Mouse (Mus musculus): ENCODE data around the gene Sugct. TPM values are rescaled to one million over a fixed set of nuclear protein-coding genes. Genes with fewer than 3 reads are reported as not detected.

The Sugct gene
- polyA plus RNA-seq, 1 experiment from 2014 or later = 3.9 TPM

GRCm38 (mm10) chr13:16952045-16952444 lies 743.3 kb downstream of the Sugct start:
- Histone ChIP-seq H3K36me3 (no peaks in the 10 kb centered on the region), H3K4me3 (no peak overlapping the region), H3K27me3 (ENCODE audit: low read depth, poor library complexity, severe bottlenecking) (no peaks in the 10 kb centered on the region), H3K9me3 (replicated peaks) (no peaks in the 10 kb centered on the region), H3K4me1 (no peaks in the 10 kb centered on the region), H3K27ac (replicated peaks) (no peak overlapping the region)
- DNase-seq (ENCODE audit: low spot score) = no peak
- WGBS = 84% methylated on average over 4 of the region's 4 CpGs

- no peaks in the 10 kb centered on the region for H3K27me3 ChIP-seq (ENCODE audit: low read depth, poor library complexity, severe bottlenecking)
- no peaks in the 10 kb centered on the region for H3K36me3 ChIP-seq
- H3K4me3 ChIP-seq = no peak overlapping the region
- no peaks in the 10 kb centered on the region for H3K4me1 ChIP-seq
- 90% methylated on average over 5 of the region's 5 CpGs for WGBS
- no peak overlapping the region for H3K27ac ChIP-seq (replicated peaks)
- H3K9me3 ChIP-seq (replicated peaks) = no peaks in the 10 kb centered on the region
- no peak for DNase-seq (ENCODE audit: low spot score)
Measured at GRCm38 (mm10) chr13:16939466-16939811, 755.9 kb downstream of the Sugct start.

GRCm38 (mm10) chr13:16938552-16939465 lies 756.5 kb downstream of the Sugct start:
- H3K27me3 ChIP-seq (ENCODE audit: low read depth, poor library complexity, severe bottlenecking) = no peaks in the 10 kb centered on the region
- no peaks in the 10 kb centered on the region for H3K4me1 ChIP-seq
- no peak for DNase-seq (ENCODE audit: low spot score)
- no peak overlapping the region for H3K4me3 ChIP-seq
- H3K36me3 ChIP-seq = no peaks in the 10 kb centered on the region
- no peaks in the 10 kb centered on the region for H3K9me3 ChIP-seq (replicated peaks)
- 92% methylated on average over 12 of the region's 12 CpGs for WGBS
- H3K27ac ChIP-seq (replicated peaks) = no peak overlapping the region

- Histone ChIP-seq H3K36me3 (no peaks in the 10 kb centered on the region), H3K9me3 (replicated peaks) (no peaks in the 10 kb centered on the region), H3K4me1 (no peaks in the 10 kb centered on the region), H3K4me3 (no peak overlapping the region), H3K27me3 (ENCODE audit: low read depth, poor library complexity, severe bottlenecking) (no peaks in the 10 kb centered on the region), H3K27ac (replicated peaks) (no peak overlapping the region)
- WGBS = 91% methylated on average over 11 of the region's 11 CpGs
- no peak for DNase-seq (ENCODE audit: low spot score)
Measured at GRCm38 (mm10) chr13:16937422-16938202, 757.7 kb downstream of the Sugct start.

DNA sequence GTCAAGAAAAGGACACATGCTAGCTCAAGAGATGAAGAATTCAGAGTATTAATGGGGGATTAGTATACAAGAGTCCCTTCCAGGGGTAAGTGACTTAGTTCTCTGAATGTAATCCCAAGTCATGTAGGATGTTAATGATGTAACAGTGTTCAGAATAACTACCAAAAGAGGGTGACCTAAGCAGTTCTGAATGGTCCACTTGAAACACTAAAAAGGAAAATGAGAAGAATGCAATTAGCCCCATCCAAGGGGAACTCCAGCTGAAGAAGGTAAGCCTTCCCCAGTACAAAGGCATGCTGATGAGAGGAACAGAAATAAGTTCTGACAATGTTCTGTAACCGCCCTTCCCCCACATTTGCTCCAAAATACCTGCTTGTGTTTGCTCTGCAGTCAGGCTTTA lies 760.3 kb downstream of the Sugct start:
- H3K4me3 ChIP-seq = no peak overlapping the region
- H3K27ac ChIP-seq (replicated peaks) = no peak overlapping the region
- no peaks in the 10 kb centered on the region for H3K36me3 ChIP-seq
- no peak for DNase-seq (ENCODE audit: low spot score)
- WGBS = 82% methylated on average over 1 of the region's 1 CpGs
- no peaks in the 10 kb centered on the region for H3K4me1 ChIP-seq
- no peaks in the 10 kb centered on the region for H3K9me3 ChIP-seq (replicated peaks)
- H3K27me3 ChIP-seq (ENCODE audit: low read depth, poor library complexity, severe bottlenecking) = no peaks in the 10 kb centered on the region

DNA sequence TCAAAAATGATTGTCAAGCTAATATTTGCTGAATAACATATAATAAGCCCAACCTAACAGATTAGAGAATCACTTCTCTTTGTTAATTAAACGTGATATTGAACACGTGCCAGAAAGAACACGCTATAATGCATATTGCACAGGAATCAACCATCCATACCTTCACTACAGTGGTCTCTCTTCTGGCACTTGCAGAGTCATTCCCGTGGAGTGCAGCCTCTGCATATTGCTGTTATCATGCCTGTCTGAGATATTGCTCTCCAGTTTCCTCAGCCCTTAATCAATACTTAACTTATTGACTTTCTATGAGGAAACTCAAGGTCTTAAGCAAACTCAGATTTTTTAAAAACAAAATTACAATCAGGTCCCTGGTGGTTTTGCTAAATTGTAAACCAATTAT lies 761.8 kb downstream of the Sugct start:
- H3K4me3 ChIP-seq = no peak overlapping the region
- no peaks in the 10 kb centered on the region for H3K27me3 ChIP-seq (ENCODE audit: low read depth, poor library complexity, severe bottlenecking)
- WGBS = 91% methylated on average over 4 of the region's 4 CpGs
- no peak overlapping the region for H3K27ac ChIP-seq (replicated peaks)
- no peaks in the 10 kb centered on the region for H3K4me1 ChIP-seq
- no peaks in the 10 kb centered on the region for H3K36me3 ChIP-seq
- H3K9me3 ChIP-seq (replicated peaks) = no peaks in the 10 kb centered on the region
- no peak for DNase-seq (ENCODE audit: low spot score)

DNA sequence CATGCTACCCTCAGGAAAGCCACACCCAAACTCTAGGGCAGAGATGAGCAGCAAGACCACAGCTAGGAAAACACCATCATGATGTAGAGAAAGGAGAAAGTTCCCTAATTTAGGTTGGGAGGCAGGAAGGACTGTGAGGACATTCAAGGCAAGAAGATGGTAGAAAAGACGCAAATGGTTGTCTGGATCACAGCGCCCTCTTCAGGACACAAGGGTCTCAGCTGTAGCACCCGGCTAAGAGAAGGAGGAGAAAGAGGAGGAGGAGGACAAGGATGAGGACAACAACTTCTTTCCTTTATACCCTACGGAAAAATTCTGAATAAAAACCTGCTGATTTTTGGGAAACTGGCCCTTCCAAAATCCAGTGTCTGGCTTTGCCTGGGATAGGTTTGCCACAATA lies 774.0 kb downstream of the Sugct start:
- H3K27me3 ChIP-seq (ENCODE audit: low read depth, poor library complexity, severe bottlenecking) = no peaks in the 10 kb centered on the region
- no peak for DNase-seq (ENCODE audit: low spot score)
- 32% methylated on average over 4 of the region's 4 CpGs for WGBS

DNA sequence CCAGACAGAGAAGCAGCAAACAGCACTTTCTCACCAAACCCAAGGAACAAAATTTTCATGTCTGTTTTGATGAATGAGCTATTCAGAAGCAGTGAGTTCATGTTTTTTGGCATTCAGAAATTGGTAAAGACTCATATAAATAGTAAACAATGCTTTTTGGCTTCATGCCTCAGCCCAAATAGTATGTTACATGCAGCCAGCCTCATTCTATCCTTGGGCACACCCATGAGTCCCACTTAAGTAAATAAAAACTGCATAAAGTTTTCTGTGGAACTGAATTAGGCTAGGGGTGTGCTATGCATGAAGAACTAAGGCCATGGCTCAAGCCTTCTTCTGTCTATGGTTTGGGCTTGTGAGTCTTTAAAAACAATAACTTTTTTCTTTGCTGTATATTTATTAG lies 779.7 kb downstream of the Sugct start:
- DNase-seq (ENCODE audit: low spot score) = no peak
- Histone ChIP-seq H3K4me1 (no peaks in the 10 kb centered on the region), H3K27me3 (ENCODE audit: low read depth, poor library complexity, severe bottlenecking) (no peaks in the 10 kb centered on the region)

More for the DNA sequence above, 774.0 kb downstream of the Sugct start:
- no peaks in the 10 kb centered on the region for H3K36me3 ChIP-seq
- no peak overlapping the region for H3K4me3 ChIP-seq
- no peak overlapping the region for H3K27ac ChIP-seq (replicated peaks)
- no peaks in the 10 kb centered on the region for H3K9me3 ChIP-seq (replicated peaks)
- no peaks in the 10 kb centered on the region for H3K4me1 ChIP-seq

DNA sequence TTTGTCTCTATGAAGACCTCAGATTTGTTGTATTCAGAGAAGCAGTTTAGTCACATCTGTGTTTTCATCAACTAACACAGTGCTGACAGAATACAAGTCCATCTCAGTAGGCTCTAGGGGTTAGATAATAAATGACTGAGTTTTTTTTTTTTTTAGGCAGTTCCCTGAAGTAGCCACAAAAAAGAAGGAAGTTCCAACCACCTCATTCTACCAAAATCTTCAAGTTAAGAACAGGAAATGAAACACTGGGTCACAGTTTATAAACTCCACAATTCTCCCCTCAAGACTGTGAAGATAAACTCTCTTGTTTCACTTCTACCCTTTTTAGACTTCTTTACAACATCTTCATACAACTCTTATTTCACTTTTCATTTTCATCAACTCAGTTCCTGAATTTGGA lies 783.1 kb downstream of the Sugct start:
- Histone ChIP-seq H3K27me3 (ENCODE audit: low read depth, poor library complexity, severe bottlenecking) (no peaks in the 10 kb centered on the region), H3K27ac (replicated peaks) (no peak overlapping the region), H3K9me3 (replicated peaks) (no peaks in the 10 kb centered on the region), H3K4me3 (no peak overlapping the region), H3K36me3 (no peaks in the 10 kb centered on the region), H3K4me1 (no peaks in the 10 kb centered on the region)
- DNase-seq (ENCODE audit: low spot score) = no peak

More for the DNA sequence above, 779.7 kb downstream of the Sugct start:
- Histone ChIP-seq H3K4me3 (no peak overlapping the region), H3K36me3 (no peaks in the 10 kb centered on the region), H3K27ac (replicated peaks) (no peak overlapping the region), H3K9me3 (replicated peaks) (no peaks in the 10 kb centered on the region)

DNA sequence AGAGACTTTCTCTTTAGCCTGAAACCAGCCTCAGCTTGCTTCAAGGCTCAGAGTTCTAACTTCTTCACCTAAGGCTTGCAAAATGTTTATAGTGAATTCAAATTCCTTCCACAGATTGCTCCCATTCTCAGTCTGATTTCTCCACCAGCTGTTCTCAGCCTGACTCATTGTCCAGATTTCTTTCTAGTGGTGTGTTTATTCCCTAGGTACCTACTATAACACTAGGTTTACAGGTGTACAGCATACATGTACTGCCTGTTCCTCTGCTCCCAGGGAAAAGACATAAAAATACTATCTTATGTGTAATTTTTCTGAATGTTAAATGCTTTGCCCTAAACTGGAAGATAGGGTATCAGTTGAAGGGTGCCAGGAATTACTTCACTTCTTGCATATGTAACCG lies 788.4 kb downstream of the Sugct start:
- no peak for DNase-seq (ENCODE audit: low spot score)
- Histone ChIP-seq H3K36me3 (no peaks in the 10 kb centered on the region), H3K4me3 (no peak overlapping the region), H3K27me3 (ENCODE audit: low read depth, poor library complexity, severe bottlenecking) (no peaks in the 10 kb centered on the region), H3K9me3 (replicated peaks) (no peaks in the 10 kb centered on the region), H3K27ac (replicated peaks) (no peak overlapping the region), H3K4me1 (no peaks in the 10 kb centered on the region)
- 92% methylated on average over 1 of the region's 1 CpGs for WGBS

DNA sequence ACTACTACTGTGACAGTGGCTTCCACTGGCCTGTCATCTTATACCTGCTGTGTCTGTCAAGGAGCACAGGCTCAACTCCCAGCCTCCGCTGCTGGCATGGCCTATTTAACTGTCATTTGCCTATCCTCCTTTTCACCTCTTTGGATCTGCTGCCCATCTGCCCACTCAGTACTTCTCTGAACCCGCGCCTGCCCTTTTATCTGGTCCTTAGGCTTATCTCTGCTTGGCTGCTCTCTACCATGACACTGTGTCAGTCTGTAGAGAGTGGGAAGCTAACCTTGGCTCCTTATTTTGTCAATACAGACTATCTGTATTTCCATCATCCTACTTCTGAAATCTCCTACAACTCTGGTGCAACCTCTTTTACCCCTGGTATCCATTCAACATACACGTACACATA lies 793.9 kb downstream of the Sugct start:
- no peaks in the 10 kb centered on the region for H3K27me3 ChIP-seq (ENCODE audit: low read depth, poor library complexity, severe bottlenecking)
- no peak overlapping the region for H3K4me3 ChIP-seq
- H3K4me1 ChIP-seq = peaks cover 4% of the 10 kb centered on the region; the same call in 1 of the 2 replicates
- WGBS = 83% methylated on average over 4 of the region's 4 CpGs
- no peaks in the 10 kb centered on the region for H3K9me3 ChIP-seq (replicated peaks)
- H3K27ac ChIP-seq (replicated peaks) = no peak overlapping the region
- DNase-seq (ENCODE audit: low spot score) = no peak
- no peaks in the 10 kb centered on the region for H3K36me3 ChIP-seq

GRCm38 (mm10) chr13:16898084-16898792 lies 797.1 kb downstream of the Sugct start:
- H3K4me3 ChIP-seq = no peak overlapping the region

DNA sequence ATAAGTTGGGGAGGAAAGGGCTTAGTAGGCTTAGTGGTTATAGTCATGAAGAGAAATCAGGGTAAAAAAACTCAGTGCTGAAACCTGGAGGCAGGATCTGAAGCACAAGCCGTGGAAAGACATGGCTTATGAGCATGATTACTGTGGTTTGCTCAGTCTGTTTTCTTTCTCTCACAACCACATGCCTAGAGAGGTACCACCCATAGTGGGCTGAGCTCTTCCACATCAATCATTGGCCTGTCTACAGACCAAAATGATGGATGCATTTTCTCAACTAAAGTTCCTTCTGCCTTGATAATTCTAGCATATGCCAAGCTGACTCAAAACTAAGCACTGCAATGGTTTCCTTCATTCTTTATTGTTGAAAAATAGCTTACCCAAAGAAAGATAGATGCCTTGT lies 817.3 kb downstream of the Sugct start:
- DNase-seq (ENCODE audit: low spot score) = no peak
- Histone ChIP-seq H3K4me1 (no peaks in the 10 kb centered on the region), H3K27me3 (ENCODE audit: low read depth, poor library complexity, severe bottlenecking) (no peaks in the 10 kb centered on the region), H3K9me3 (replicated peaks) (no peaks in the 10 kb centered on the region), H3K36me3 (no peaks in the 10 kb centered on the region), H3K27ac (replicated peaks) (no peak overlapping the region), H3K4me3 (no peak overlapping the region)
- 83% methylated on average over 1 of the region's 1 CpGs for WGBS

More at GRCm38 (mm10) chr13:16898084-16898792, 797.1 kb downstream of the Sugct start:
- no peak for DNase-seq (ENCODE audit: low spot score)
- Histone ChIP-seq H3K27ac (replicated peaks) (no peak overlapping the region), H3K4me1 (peaks cover 4% of the 10 kb centered on the region; the same call in 1 of the 2 replicates), H3K36me3 (no peaks in the 10 kb centered on the region), H3K9me3 (replicated peaks) (no peaks in the 10 kb centered on the region), H3K27me3 (ENCODE audit: low read depth, poor library complexity, severe bottlenecking) (no peaks in the 10 kb centered on the region)

Data from midbrain, embryonic 10.5 days (tissue).